Mouse (Mus musculus) limb, embryonic 13.5 days (tissue): Measurements from ENCODE around the gene Crk. TPM values are rescaled to one million over a fixed set of nuclear protein-coding genes. Genes with fewer than 3 reads are reported as not detected.

Source experiments
- ATAC-seq: fragments of 200-750 bp; cut with Nextera tagmentation; 2 replicates; pipeline ENCODE4 v1.8.0; 2017; ENCODE audit warnings: low read depth, moderate number of reproducible peaks, moderate TSS enrichment; ENCODE audit not compliant: low FRiP score
- H3K27ac ChIP-seq: fragments of 300-500 bp; sonication (generic); 2 replicates; pipeline ENCODE4 v1.5.1; 2015; ENCODE audit warnings: inconsistent platforms, mild to moderate bottlenecking, moderate library complexity
- H3K27me3 ChIP-seq: fragments of 300-500 bp; sonication (generic); 2 replicates; pipeline ENCODE4 v1.6.1; 2015; ENCODE audit warnings: mild to moderate bottlenecking, inconsistent platforms
- H3K36me3 ChIP-seq: fragments of 300-500 bp; sonication (generic); 2 replicates; pipeline ENCODE4 v1.6.1; 2015; ENCODE audit warnings: inconsistent platforms, mild to moderate bottlenecking, moderate library complexity
- H3K4me1 ChIP-seq: fragments of 300-500 bp; sonication (generic); 2 replicates; pipeline ENCODE4 v1.6.1; 2015; ENCODE audit warnings: inconsistent platforms
- H3K4me2 ChIP-seq: fragments of 300-500 bp; sonication (generic); replicated peaks from 2 replicates; pipeline ENCODE4 v1.6.1; 2015; ENCODE audit warnings: inconsistent platforms, mild to moderate bottlenecking, moderate library complexity
- H3K4me3 ChIP-seq: fragments of 300-500 bp; sonication (generic); 2 replicates; pipeline ENCODE4 v1.5.1; 2015; ENCODE audit warnings: moderate library complexity, mild to moderate bottlenecking, inconsistent platforms
- H3K9ac ChIP-seq: fragments of 300-500 bp; sonication (generic); 2 replicates; pipeline ENCODE4 v1.6.1; 2015; ENCODE audit warnings: mild to moderate bottlenecking, inconsistent platforms
- H3K9me3 ChIP-seq: fragments of 300-500 bp; sonication (generic); 2 replicates; pipeline ENCODE4 v1.6.1; 2016; ENCODE audit warnings: inconsistent platforms
- WGBS: fragments of 180-500 bp; shearing (Covaris S2); methylation state at CpG from one replicate; pipeline ENCODE4 v1.1.7; 2015; 5-methylcytosine and 5-hydroxymethylcytosine counted together
- polyA plus RNA-seq: library from polyadenylated mRNA; unstranded; fragments of >200 nt; fragmentation: Nextera tagmentation; extraction: Ambion mirVana; gene quantifications from 2 replicates; pipeline ENCODE4 v1.2.1, GENCODE M21; 2015

Crk gene
- polyA plus RNA-seq, 1 experiment from 2014 or later, result 128 TPM

DNA sequence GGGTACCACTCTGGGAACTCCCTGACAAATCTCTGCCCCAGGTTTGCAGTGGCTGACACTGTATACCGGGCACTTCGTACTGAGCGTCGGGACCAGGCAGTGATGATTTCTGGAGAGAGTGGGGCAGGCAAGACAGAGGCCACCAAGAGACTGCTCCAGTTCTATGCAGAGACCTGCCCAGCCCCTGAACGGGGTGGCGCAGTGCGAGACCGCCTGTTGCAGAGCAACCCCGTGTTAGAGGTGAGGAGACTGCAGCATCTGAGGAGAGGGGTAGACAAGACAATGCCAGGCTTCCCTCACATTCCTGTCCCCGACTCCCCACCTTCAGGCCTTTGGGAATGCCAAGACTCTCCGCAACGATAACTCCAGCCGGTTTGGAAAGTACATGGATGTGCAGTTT, 20.7 kb upstream of the Crk start:
- H3K4me3 ChIP-seq, result no peak overlapping the region
- peaks cover 12% of the 10 kb centered on the region for H3K27me3 ChIP-seq
- H3K36me3 ChIP-seq, result peaks cover 58% of the 10 kb centered on the region
- no peak overlapping the region for H3K4me2 ChIP-seq
- no peak overlapping the region for H3K27ac ChIP-seq
- 92% methylated on average over 13 of the region's 13 CpGs for WGBS
- H3K9ac ChIP-seq, result 0 out of 2 replicates have a peak overlapping the region, but pooled peaks have one; percentile 19
- H3K4me1 ChIP-seq, result peaks cover 32% of the 10 kb centered on the region
- no peaks in the 10 kb centered on the region for H3K9me3 ChIP-seq
- no peak for ATAC-seq

GRCm38 (mm10) chr11:75658996-75659750, 19.9 kb upstream of the Crk start:
- Histone ChIP-seq H3K27me3 (peaks cover 9% of the 10 kb centered on the region; the same call in 1 of the 2 replicates), H3K27ac (no peak overlapping the region), H3K9ac (peak overlapping the region; percentile 20; the same call in 1 of the 2 replicates), H3K9me3 (no peaks in the 10 kb centered on the region), H3K4me3 (no peak overlapping the region), H3K4me2 (no peak overlapping the region), H3K36me3 (peaks cover 61% of the 10 kb centered on the region), H3K4me1 (peaks cover 25% of the 10 kb centered on the region)
- 74% methylated on average over 14 of the region's 14 CpGs for WGBS
- no peak for ATAC-seq

GRCm38 (mm10) chr11:75660081-75660590, 18.9 kb upstream of the Crk start:
- WGBS, result 93% methylated on average over 12 of the region's 12 CpGs
- H3K27me3 ChIP-seq, result peaks cover under 1% of the 10 kb centered on the region; the same call in 1 of the 2 replicates
- no peaks in the 10 kb centered on the region for H3K9me3 ChIP-seq
- peaks cover 67% of the 10 kb centered on the region for H3K36me3 ChIP-seq
- H3K4me3 ChIP-seq, result no peak overlapping the region
- no peak for ATAC-seq
- H3K4me1 ChIP-seq, result peaks cover 16% of the 10 kb centered on the region
- no peak overlapping the region for H3K27ac ChIP-seq
- H3K9ac ChIP-seq, result no peak overlapping the region
- no peak overlapping the region for H3K4me2 ChIP-seq

DNA sequence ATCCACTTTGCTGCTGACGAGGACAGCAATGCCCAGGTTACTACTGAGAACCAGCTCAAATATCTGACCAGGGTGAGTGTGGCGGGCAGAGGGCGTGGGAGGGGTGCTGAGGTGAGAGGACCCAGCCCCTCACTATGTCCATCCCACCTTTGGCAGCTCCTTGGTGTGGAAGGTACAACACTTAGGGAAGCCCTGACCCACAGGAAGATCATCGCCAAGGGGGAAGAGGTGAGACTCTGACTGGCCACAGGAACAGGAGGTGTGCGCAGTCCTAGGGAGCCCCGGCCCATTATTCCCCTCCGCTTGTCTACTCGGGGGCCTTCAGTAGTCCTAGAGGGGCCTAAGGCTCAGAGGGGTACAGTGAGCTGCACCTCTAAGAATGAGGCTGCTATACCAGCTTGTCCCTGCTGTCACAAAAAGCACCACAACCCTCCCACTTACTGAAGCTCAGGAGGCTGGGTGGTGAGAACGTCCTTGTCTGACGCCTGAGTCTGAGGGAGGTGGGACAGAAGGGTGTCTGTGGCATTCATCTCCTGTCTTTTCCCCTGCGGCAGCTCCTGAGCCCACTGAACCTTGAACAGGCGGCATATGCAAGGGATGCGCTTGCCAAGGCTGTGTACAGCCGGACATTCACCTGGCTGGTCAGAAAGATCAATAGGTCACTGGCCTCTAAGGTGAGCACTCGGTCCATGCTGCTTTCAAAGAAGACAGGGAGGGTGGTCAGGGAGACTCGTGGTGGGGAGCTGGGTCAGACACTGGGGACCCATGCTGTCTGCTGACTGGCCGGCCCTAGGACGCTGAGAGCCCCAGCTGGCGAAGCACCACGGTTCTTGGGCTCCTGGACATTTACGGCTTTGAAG, 17.9 kb upstream of the Crk start:
- Histone ChIP-seq H3K4me1 (peaks cover 10% of the 10 kb centered on the region), H3K36me3 (peaks cover 77% of the 10 kb centered on the region), H3K4me3 (no peak overlapping the region), H3K9me3 (no peaks in the 10 kb centered on the region), H3K9ac (no peak overlapping the region), H3K4me2 (no peak overlapping the region), H3K27me3 (no peaks in the 10 kb centered on the region), H3K27ac (no peak overlapping the region)
- ATAC-seq, result no peak
- 85% methylated on average over 21 of the region's 21 CpGs for WGBS

GRCm38 (mm10) chr11:75662131-75662530, 16.9 kb upstream of the Crk start:
- no peaks in the 10 kb centered on the region for H3K27me3 ChIP-seq
- 94% methylated on average over 7 of the region's 7 CpGs for WGBS
- H3K4me2 ChIP-seq, result no peak overlapping the region
- H3K27ac ChIP-seq, result no peak overlapping the region
- peaks cover 87% of the 10 kb centered on the region for H3K36me3 ChIP-seq
- H3K9me3 ChIP-seq, result no peaks in the 10 kb centered on the region
- no peaks in the 10 kb centered on the region for H3K4me1 ChIP-seq
- no peak for ATAC-seq
- H3K4me3 ChIP-seq, result no peak overlapping the region
- no peak overlapping the region for H3K9ac ChIP-seq

GRCm38 (mm10) chr11:75666296-75666695, 12.8 kb upstream of the Crk start:
- Histone ChIP-seq H3K36me3 (peaks cover 89% of the 10 kb centered on the region), H3K27me3 (no peaks in the 10 kb centered on the region), H3K4me3 (no peak overlapping the region), H3K9ac (no peak overlapping the region), H3K9me3 (no peaks in the 10 kb centered on the region), H3K4me1 (no peaks in the 10 kb centered on the region), H3K27ac (no peak overlapping the region), H3K4me2 (no peak overlapping the region)
- WGBS, result 94% methylated on average over 6 of the region's 6 CpGs
- ATAC-seq, result no peak

DNA sequence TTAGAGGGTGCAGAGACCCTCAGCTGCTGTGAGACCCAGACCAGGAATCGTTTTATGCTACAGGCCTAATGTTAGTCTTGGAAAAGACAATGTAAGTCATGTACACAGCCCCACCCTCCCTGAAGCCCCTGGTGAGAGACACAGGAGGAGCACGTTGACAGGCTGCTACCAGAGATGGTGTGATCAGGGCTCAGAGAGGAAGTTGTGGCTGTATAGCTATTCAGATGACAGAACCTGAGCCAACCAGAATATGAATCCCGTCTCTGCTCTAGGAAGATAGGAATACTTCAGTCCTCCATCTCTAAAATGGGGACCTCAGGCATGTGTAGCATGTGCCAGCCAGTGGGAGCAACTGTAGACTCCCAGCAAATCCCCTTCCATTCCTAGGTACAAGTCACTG, 10.4 kb upstream of the Crk start:
- ATAC-seq, result no peak
- 84% methylated on average over 3 of the region's 3 CpGs for WGBS
- peaks cover 89% of the 10 kb centered on the region for H3K36me3 ChIP-seq

DNA sequence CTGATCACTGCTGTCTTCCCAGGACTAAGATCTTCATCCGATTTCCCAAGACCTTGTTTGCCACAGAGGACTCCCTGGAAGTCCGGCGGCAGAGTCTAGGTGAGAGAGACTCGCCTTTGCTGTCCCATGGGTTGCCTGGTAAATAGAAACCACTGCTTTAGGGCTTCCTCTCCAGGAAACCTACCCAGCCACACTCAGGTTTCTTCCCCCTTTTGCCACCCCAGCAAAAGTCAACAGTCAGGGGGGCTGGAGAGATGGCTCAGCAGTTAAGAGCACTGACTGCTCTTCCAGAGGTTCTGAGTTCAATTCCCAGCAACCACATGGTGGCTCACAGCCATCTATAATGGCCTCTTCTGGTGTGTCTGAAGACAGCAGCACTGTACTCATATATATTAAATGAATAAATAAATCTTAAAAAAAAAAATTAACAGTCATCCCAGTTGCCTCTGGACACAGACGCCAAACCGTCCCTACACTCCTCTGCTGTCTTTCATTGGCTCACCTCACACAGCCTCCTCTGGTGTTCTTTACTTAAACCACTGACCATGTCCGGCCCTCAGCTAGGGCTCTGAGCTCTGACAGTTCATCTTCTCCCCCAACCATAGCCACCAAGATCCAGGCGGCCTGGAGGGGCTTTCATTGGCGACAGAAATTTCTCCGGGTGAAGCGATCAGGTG, 9.7 kb upstream of the Crk start:
- no peak for ATAC-seq
- 87% methylated on average over 11 of the region's 11 CpGs for WGBS
- H3K4me1 ChIP-seq, result no peaks in the 10 kb centered on the region
- H3K27ac ChIP-seq, result no peak overlapping the region
- no peaks in the 10 kb centered on the region for H3K27me3 ChIP-seq
- H3K9ac ChIP-seq, result no peak overlapping the region
- no peak overlapping the region for H3K4me3 ChIP-seq
- H3K4me2 ChIP-seq, result no peak overlapping the region
- H3K9me3 ChIP-seq, result no peaks in the 10 kb centered on the region
- H3K36me3 ChIP-seq, result peaks cover 91% of the 10 kb centered on the region

More for the DNA sequence above, 10.4 kb upstream of the Crk start:
- Histone ChIP-seq H3K4me3 (no peak overlapping the region), H3K9me3 (no peaks in the 10 kb centered on the region), H3K4me2 (no peak overlapping the region), H3K9ac (no peak overlapping the region), H3K27me3 (no peaks in the 10 kb centered on the region), H3K27ac (no peak overlapping the region), H3K4me1 (no peaks in the 10 kb centered on the region)

DNA sequence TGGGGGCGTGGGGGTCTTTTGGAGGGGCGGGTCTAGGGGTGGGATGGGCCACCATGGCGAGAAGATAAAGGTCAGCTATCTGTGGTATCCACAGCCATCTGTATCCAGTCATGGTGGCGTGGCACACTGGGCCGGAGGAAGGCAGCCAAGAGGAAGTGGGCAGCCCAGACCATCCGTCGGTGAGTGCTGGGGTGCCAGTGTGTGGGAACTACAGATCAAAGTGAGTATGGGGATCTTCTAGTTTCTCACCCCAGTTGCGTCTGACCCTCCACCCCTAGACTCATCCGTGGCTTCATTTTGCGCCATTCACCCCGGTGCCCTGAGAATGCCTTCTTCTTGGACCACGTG, 9.2 kb upstream of the Crk start:
- Histone ChIP-seq H3K9ac (no peak overlapping the region), H3K27ac (no peak overlapping the region), H3K4me2 (no peak overlapping the region), H3K9me3 (no peaks in the 10 kb centered on the region), H3K36me3 (peaks cover 88% of the 10 kb centered on the region), H3K4me3 (no peak overlapping the region), H3K4me1 (no peaks in the 10 kb centered on the region), H3K27me3 (no peaks in the 10 kb centered on the region)
- WGBS, result 86% methylated on average over 12 of the region's 12 CpGs
- no peak for ATAC-seq

GRCm38 (mm10) chr11:75671426-75672180, 7.5 kb upstream of the Crk start:
- H3K36me3 ChIP-seq, result peaks cover 71% of the 10 kb centered on the region
- H3K4me2 ChIP-seq, result no peak overlapping the region
- no peak overlapping the region for H3K4me3 ChIP-seq
- no peak for ATAC-seq
- H3K9me3 ChIP-seq, result no peaks in the 10 kb centered on the region
- WGBS, result 82% methylated on average over 22 of the region's 22 CpGs
- H3K9ac ChIP-seq, result no peak overlapping the region
- H3K27me3 ChIP-seq, result no peaks in the 10 kb centered on the region
- no peak overlapping the region for H3K27ac ChIP-seq
- no peaks in the 10 kb centered on the region for H3K4me1 ChIP-seq

DNA sequence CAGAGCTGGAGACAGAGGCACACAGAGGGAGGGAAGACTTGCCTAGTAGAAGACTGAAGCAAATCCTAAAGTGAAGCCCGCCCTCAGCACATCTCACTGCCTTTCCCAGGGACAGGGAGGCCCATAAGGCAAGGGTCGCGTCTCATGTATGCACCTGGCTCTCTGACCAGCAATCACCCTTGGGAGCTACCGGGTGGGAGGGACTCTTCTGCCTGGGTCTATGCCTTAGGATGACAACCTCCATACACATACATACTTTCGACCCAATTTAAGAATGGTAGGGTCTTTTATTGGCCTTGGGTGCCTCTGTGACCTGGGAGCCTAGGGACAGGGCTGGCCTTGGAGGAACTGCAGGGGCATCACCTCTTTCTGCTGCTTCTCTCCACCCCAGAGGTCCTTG, 5.6 kb upstream of the Crk start:
- no peaks in the 10 kb centered on the region for H3K27me3 ChIP-seq
- H3K4me3 ChIP-seq, result no peak overlapping the region
- no peak overlapping the region for H3K27ac ChIP-seq
- no peak overlapping the region for H3K4me2 ChIP-seq
- no peak overlapping the region for H3K9ac ChIP-seq
- H3K4me1 ChIP-seq, result no peaks in the 10 kb centered on the region
- no peaks in the 10 kb centered on the region for H3K9me3 ChIP-seq
- ATAC-seq, result no peak
- WGBS, result 83% methylated on average over 5 of the region's 5 CpGs
- peaks cover 55% of the 10 kb centered on the region for H3K36me3 ChIP-seq
